Comparison of ENCODE assay signal across 24 mouse cellular contexts in the genomic region with DNA sequence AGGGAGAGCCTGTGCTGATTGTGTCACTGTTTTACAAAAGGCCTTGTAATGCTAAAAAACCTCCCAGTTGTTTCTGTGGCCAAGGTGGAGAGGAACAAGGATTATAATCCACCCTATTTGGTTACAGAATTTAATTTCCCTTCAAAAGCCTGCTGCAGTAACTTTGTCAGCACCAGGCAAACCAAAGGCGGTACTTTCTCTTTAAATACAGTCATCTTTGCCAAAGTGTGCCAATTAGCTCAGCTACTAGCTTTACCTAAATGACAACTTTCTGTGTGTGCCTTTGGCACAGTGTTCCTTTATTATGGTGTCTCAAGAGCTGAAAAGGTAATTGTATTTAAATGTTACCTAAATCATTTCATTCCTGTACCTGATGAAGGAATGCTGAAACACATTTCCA.
DNase-seq lines count a peak whose midpoint lies in the region; ATAC-seq and TF ChIP-seq lines count a peak whose summit lies in the region.
"Had no signal": no experiment of that assay in that cellular context is flagged by ENCODE, and none has a peak within 500 bp of the region (broad histone marks: within the 10 kb centered on the region; RNA-seq: fewer than 3 reads in every experiment).

No protein-coding gene starts in this region.

- no peak overlapping the region for H3K9ac ChIP-seq in forebrain, embryonic 14.5 days (ENCODE audit: low read length)
- H3K9ac ChIP-seq in forebrain, embryonic 15.5 days (replicated peaks): no peak overlapping the region
- H3K9ac ChIP-seq: embryonic facial prominence, embryonic 13.5 days; embryonic facial prominence, embryonic 15.5 days; forebrain, embryonic 12.5 days had no signal

- no peaks in the 10 kb centered on the region for H3K27me3 ChIP-seq in forebrain, embryonic 14.5 days (replicated peaks; ENCODE audit: control insufficient read depth, insufficient read depth, low read length)
- no peaks in the 10 kb centered on the region for H3K27me3 ChIP-seq in forebrain, embryonic 15.5 days
- H3K27me3 ChIP-seq: embryonic facial prominence, embryonic 13.5 days; embryonic facial prominence, embryonic 15.5 days; forebrain, embryonic 12.5 days had no signal

- H3K27ac ChIP-seq in forebrain, embryonic 14.5 days (ENCODE audit: low read depth, low read length): no peak overlapping the region
- no peak overlapping the region for H3K27ac ChIP-seq in forebrain, embryonic 15.5 days (replicated peaks)
- peak overlapping the region; percentile 13; the same call in 1 of the 2 replicates for H3K27ac ChIP-seq in left cerebral cortex, adult 2 months
- H3K27ac ChIP-seq: embryonic facial prominence, embryonic 13.5 days; embryonic facial prominence, embryonic 15.5 days; forebrain, embryonic 10.5 days; forebrain, embryonic 12.5 days had no signal

- H3K36me3 ChIP-seq in forebrain, embryonic 14.5 days (ENCODE audit: control insufficient read depth, insufficient read depth, low read length): no peaks in the 10 kb centered on the region
- H3K36me3 ChIP-seq in forebrain, embryonic 15.5 days: no peaks in the 10 kb centered on the region
- H3K36me3 ChIP-seq: embryonic facial prominence, embryonic 13.5 days; embryonic facial prominence, embryonic 15.5 days; forebrain, embryonic 10.5 days; forebrain, embryonic 12.5 days had no signal

- H3K4me2 ChIP-seq in forebrain, embryonic 14.5 days (ENCODE audit: low read length): no peak overlapping the region
- H3K4me2 ChIP-seq in forebrain, embryonic 15.5 days (replicated peaks): no peak overlapping the region
- H3K4me2 ChIP-seq: embryonic facial prominence, embryonic 13.5 days; embryonic facial prominence, embryonic 15.5 days; forebrain, embryonic 12.5 days had no signal

- no peaks in the 10 kb centered on the region for H3K9me3 ChIP-seq in forebrain, embryonic 14.5 days (replicated peaks; ENCODE audit: control insufficient read depth, low read length)
- H3K9me3 ChIP-seq in forebrain, embryonic 15.5 days: no peaks in the 10 kb centered on the region
- H3K9me3 ChIP-seq: embryonic facial prominence, embryonic 13.5 days; embryonic facial prominence, embryonic 15.5 days; forebrain, embryonic 10.5 days; forebrain, embryonic 12.5 days had no signal

- no peak overlapping the region for H3K4me3 ChIP-seq in forebrain, embryonic 14.5 days (ENCODE audit: low read depth, low read length)
- H3K4me3 ChIP-seq in forebrain, embryonic 15.5 days: no peak overlapping the region
- H3K4me3 ChIP-seq in left cerebral cortex, adult 2 months: no peak overlapping the region
- H3K4me3 ChIP-seq: embryonic facial prominence, embryonic 13.5 days; embryonic facial prominence, embryonic 15.5 days; erythroblast, embryonic 14.5 days; forebrain, embryonic 10.5 days; forebrain, embryonic 12.5 days had no signal

- intact Hi-C loops in left cerebral cortex, adult 2 months (cut with DNase I): no loop called here

- ATAC-seq in forebrain, embryonic 14.5 days: no peak
- ATAC-seq in forebrain, embryonic 15.5 days (replicated peaks): no peak
- ATAC-seq: forebrain, embryonic 16.5 days had no signal

- 8% methylated on average over 1 of the region's 1 CpGs for WGBS in forebrain, embryonic 14.5 days
- WGBS in forebrain, embryonic 15.5 days: 15% methylated on average over 1 of the region's 1 CpGs

- no peaks in the 10 kb centered on the region for H3K4me1 ChIP-seq in forebrain, embryonic 14.5 days (ENCODE audit: control insufficient read depth, insufficient read depth, low read length)
- no peaks in the 10 kb centered on the region for H3K4me1 ChIP-seq in forebrain, embryonic 15.5 days
- H3K4me1 ChIP-seq: embryonic facial prominence, embryonic 13.5 days; embryonic facial prominence, embryonic 15.5 days; forebrain, embryonic 10.5 days; forebrain, embryonic 12.5 days had no signal

- peak; percentile 55 for DNase-seq in forebrain, embryonic 14.5 days (ENCODE audit: low spot score)
- no peak for DNase-seq in left cerebral cortex, adult 2 months (ENCODE audit: extremely low spot score in 1 of 2, low spot score in 2 of 2)
- no peak for DNase-seq in left cerebral cortex, adult 11 months (ENCODE audit: low spot score)
- peak; percentile 24 for DNase-seq in R1 (ENCODE audit: low read depth, low spot score)
- DNase-seq in brain, adult 2 months (ENCODE audit: low read depth, low spot score): peak; percentile 46
- no peak for DNase-seq in ovary, postnatal 36 days (ENCODE audit: low spot score)
- no peak for DNase-seq in cerebellum, postnatal 4 days (ENCODE audit: low spot score in 2 of 2)
- DNase-seq: adrenal gland, adult 2 months; adrenal gland, postnatal 10 days; adrenal gland, postnatal 25 days; B cell, adult 2 months; cerebellum, adult 11 months; cerebellum, adult 18-20 months; cerebellum, adult 9-10 months; cerebellum, postnatal 10 days; cerebellum, postnatal 25 days; embryo, embryonic 11 days had no signal

- TF ChIP-seq CTCF in left cerebral cortex, adult 2 months (IDR thresholded peaks at IDR 0.05): no peak

Comparison
In these comparisons a context has a peak if more than half of its experiments do, and no peak if none do; other contexts are left out.
1. DNase-seq: peak in forebrain, embryonic 14.5 days (single experiment), R1 (single experiment) and brain, adult 2 months (single experiment); none in left cerebral cortex, adult 2 months (0 of 2), left cerebral cortex, adult 11 months (single experiment), ovary, postnatal 36 days (single experiment) and cerebellum, postnatal 4 days (0 of 2).